Mouse (Mus musculus) lung, embryonic 15.5 days (tissue): ENCODE data around the gene Uhmk1. TPM values are rescaled to one million over a fixed set of nuclear protein-coding genes. Genes with fewer than 3 reads are reported as not detected.

Experiments
- ATAC-seq: fragments of 200-750 bp; cut with Nextera tagmentation; 2 replicates; pipeline ENCODE4 v1.8.0; 2017; ENCODE audit warnings: moderate number of reproducible peaks, borderline replicate concordance; ENCODE audit not compliant: low FRiP score, low TSS enrichment; ENCODE audit errors: extremely low read depth
- H3K27ac ChIP-seq: fragments of 300-500 bp; sonication (generic); 2 replicates; pipeline ENCODE4 v1.5.1; 2015; ENCODE audit warnings: moderate library complexity, mild to moderate bottlenecking, inconsistent platforms
- H3K27me3 ChIP-seq: fragments of 300-500 bp; sonication (generic); 2 replicates; pipeline ENCODE4 v1.6.1; 2015; ENCODE audit warnings: inconsistent platforms
- H3K36me3 ChIP-seq: fragments of 300-500 bp; sonication (generic); 2 replicates; pipeline ENCODE4 v1.6.1; 2015; ENCODE audit warnings: inconsistent platforms
- H3K4me1 ChIP-seq: fragments of 300-500 bp; sonication (generic); 2 replicates; pipeline ENCODE4 v1.6.1; 2015; ENCODE audit warnings: inconsistent platforms
- H3K4me2 ChIP-seq: fragments of 300-500 bp; sonication (generic); 2 replicates; pipeline ENCODE4 v1.6.1; 2015; ENCODE audit warnings: inconsistent platforms, mild to moderate bottlenecking, moderate library complexity
- H3K4me3 ChIP-seq: fragments of 300-500 bp; sonication (generic); 2 replicates; pipeline ENCODE4 v1.5.1; 2015; ENCODE audit warnings: mild to moderate bottlenecking, inconsistent platforms
- H3K9ac ChIP-seq: fragments of 300-500 bp; sonication (generic); 2 replicates; pipeline ENCODE4 v1.6.1; 2015; ENCODE audit warnings: inconsistent platforms
- H3K9me3 ChIP-seq: fragments of 300-500 bp; sonication (generic); 2 replicates; pipeline ENCODE4 v1.6.1; 2016; ENCODE audit warnings: inconsistent platforms
- WGBS: fragments of 180-500 bp; shearing (Covaris S2); methylation state at CpG from one replicate; pipeline ENCODE4 v1.1.7; 2015; 5-methylcytosine and 5-hydroxymethylcytosine counted together
- polyA plus RNA-seq: library from polyadenylated mRNA; unstranded; fragments of >200 nt; fragmentation: Nextera tagmentation; extraction: Ambion mirVana; gene quantifications from 2 replicates; pipeline ENCODE4 v1.2.1, GENCODE M21; 2015

Uhmk1 gene
- polyA plus RNA-seq, 1 experiment from 2014 or later = 7.2 TPM

DNA sequence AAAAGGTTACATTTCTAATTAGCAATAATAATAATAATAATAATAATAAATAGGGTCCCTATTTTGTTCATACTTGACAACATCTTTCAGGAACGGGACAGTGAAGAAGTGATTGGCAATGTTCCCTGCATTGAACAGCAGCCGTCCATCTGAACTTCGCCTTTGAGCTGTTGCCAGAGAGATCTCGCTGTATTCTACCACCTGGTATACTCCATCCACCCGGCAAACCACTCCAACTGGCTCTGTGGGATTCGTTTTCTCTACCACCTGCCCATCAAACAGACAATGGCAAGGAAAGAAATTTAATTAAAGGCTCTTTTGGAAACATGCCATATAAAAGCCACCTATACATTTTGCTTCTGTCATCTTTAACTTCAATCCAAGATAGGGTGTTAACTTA lies 64.3 kb downstream of the Uhmk1 start:
- no peak overlapping the region for H3K4me3 ChIP-seq
- 78% methylated on average over 6 of the region's 6 CpGs for WGBS
- no peak overlapping the region for H3K9ac ChIP-seq
- no peak for ATAC-seq
- H3K27ac ChIP-seq = no peak overlapping the region
- H3K36me3 ChIP-seq = peaks cover 10% of the 10 kb centered on the region
- H3K4me2 ChIP-seq = no peak overlapping the region
- no peaks in the 10 kb centered on the region for H3K9me3 ChIP-seq
- no peaks in the 10 kb centered on the region for H3K27me3 ChIP-seq
- no peaks in the 10 kb centered on the region for H3K4me1 ChIP-seq

DNA sequence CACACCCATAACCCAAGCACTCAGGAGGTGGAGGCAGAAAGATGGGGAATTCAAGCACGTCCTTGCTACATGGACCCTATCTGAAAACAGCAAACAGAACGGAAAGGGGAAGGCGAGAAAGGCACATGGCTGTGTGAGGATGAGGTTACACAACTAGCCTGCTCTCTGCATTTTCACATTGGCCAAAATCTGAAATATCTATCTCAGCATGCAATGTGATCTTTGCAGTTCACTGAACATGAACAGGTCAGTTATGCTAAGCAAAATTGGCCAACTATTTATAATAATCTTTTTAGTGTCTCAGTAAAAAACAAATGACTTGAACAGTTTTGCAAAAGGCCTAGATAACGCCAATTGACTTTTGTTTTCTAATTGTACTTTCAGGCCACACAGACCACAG lies 65.4 kb downstream of the Uhmk1 start:
- no peak overlapping the region for H3K4me3 ChIP-seq
- no peak for ATAC-seq
- peaks cover 11% of the 10 kb centered on the region for H3K36me3 ChIP-seq
- no peaks in the 10 kb centered on the region for H3K27me3 ChIP-seq
- no peak overlapping the region for H3K9ac ChIP-seq
- WGBS = 74% methylated on average over 4 of the region's 4 CpGs
- H3K27ac ChIP-seq = no peak overlapping the region
- no peaks in the 10 kb centered on the region for H3K4me1 ChIP-seq
- no peak overlapping the region for H3K4me2 ChIP-seq
- no peaks in the 10 kb centered on the region for H3K9me3 ChIP-seq

DNA sequence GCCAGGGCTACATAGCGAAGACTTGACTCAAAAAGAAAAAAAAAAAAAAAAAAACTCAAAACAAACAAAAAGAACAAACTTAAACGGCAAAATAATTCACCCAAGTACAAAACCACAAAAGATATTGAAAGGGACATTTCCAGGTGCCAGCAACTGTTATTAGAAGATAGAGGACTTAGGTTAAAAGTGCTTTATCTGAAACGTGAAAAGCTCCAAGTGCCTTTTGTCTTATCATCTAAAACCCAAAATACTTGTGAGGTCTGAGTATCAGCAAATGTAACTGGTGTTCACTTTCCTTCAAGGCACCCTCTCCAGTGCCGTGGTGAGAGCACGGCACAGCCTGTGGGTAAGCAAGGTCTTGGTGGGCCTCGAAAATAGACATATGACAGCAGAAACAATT lies 66.7 kb downstream of the Uhmk1 start:
- Histone ChIP-seq H3K27me3 (no peaks in the 10 kb centered on the region), H3K27ac (no peak overlapping the region), H3K4me2 (no peak overlapping the region), H3K9me3 (no peaks in the 10 kb centered on the region), H3K4me1 (no peaks in the 10 kb centered on the region), H3K36me3 (peaks cover 19% of the 10 kb centered on the region), H3K4me3 (no peak overlapping the region), H3K9ac (no peak overlapping the region)
- no peak for ATAC-seq
- WGBS = 81% methylated on average over 6 of the region's 6 CpGs

DNA sequence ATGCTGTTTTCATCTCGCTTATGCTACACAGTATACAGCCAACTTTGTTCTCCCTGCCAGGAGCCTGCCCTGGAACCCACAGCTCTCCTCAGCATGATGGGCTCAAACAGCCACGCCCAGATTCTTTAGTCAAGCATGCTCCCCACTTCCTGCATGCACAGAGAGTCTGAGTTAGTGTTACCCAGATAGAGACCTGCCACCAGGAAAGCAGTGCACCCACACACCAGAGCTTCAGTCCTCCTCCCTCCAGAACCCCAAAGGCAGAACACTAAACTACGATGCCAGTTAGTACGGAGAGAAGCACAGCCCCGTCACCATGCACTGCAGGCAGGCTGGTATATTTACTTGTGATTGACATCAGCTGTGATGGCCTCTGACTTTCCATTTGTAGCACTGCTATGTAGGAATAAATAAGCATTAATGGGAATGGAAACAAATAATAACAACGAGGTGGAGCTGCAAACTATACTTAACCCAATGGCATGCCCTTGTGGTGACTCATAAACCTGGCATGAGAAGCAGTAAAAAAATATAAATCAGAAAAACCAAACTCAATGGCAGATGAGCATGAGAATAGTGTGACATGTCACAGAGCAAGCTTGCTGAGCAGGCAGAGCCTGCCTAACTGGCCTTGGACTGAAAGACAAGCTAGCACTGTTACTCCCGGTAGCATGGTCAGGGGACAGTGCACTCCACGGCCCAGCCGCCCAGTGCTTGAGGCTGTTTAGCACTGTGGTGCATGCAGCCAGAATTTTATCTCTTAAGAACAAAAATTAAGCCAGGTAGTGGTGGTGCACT lies 67.3 kb downstream of the Uhmk1 start:
- WGBS = 82% methylated on average over 9 of the region's 9 CpGs
- ATAC-seq = no peak

DNA sequence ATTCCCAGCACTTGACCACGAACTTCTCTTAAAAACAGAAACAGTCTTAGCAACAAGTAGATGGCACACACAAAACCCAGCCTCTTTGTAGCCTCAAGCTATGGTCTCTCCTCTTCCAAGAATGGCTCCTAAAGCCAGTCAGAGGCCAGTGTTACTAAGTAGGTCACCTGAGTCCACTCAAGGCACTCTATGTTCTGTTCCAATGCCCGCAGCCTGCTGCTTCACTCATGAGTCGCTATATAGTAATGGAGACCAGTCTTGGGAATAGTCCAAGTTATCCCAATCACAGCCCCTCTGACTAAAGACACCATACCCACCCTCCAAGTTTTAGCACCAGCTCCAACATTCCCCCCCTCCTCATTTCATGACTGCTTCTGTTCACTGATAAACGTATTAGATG lies 69.6 kb downstream of the Uhmk1 start:
- H3K36me3 ChIP-seq = peaks cover 34% of the 10 kb centered on the region
- no peak overlapping the region for H3K9ac ChIP-seq
- 75% methylated on average over 4 of the region's 4 CpGs for whole genome bisulfite sequencing
- H3K4me1 ChIP-seq = no peaks in the 10 kb centered on the region
- no peak overlapping the region for H3K4me3 ChIP-seq
- no peaks in the 10 kb centered on the region for H3K9me3 ChIP-seq
- no peak overlapping the region for H3K4me2 ChIP-seq
- H3K27ac ChIP-seq = no peak overlapping the region
- no peak for ATAC-seq
- H3K27me3 ChIP-seq = no peaks in the 10 kb centered on the region

More for the DNA sequence above, 67.3 kb downstream of the Uhmk1 start:
- no peaks in the 10 kb centered on the region for H3K4me1 ChIP-seq
- no peaks in the 10 kb centered on the region for H3K27me3 ChIP-seq
- H3K36me3 ChIP-seq = peaks cover 26% of the 10 kb centered on the region
- H3K9me3 ChIP-seq = no peaks in the 10 kb centered on the region
- no peak overlapping the region for H3K27ac ChIP-seq
- no peak overlapping the region for H3K4me2 ChIP-seq
- no peak overlapping the region for H3K4me3 ChIP-seq
- H3K9ac ChIP-seq = no peak overlapping the region

Other genes starting within 250 kb of the Uhmk1 start
- gene Hsd17b7, start 246.2 kb downstream of the Uhmk1 start, polyA plus RNA-seq = 10.0 and 10.8 TPM in 2 replicates
- 40.9 and 43.9 TPM in 2 replicates for gene Ddr2, start 104.6 kb downstream of the Uhmk1 start, polyA plus RNA-seq
- gene Uap1, start 40.4 kb downstream of the Uhmk1 start, polyA plus RNA-seq = 53.4 and 54.8 TPM in 2 replicates
- gene Sh2d1b2, start 17.4 kb upstream of the Uhmk1 start, polyA plus RNA-seq = 0.21 TPM in 1 of 2 replicates, not detected in the other
- 0.82 and 1.00 TPM in 2 replicates for gene Sh2d1b1, start 61.9 kb upstream of the Uhmk1 start, polyA plus RNA-seq
- 3.0 TPM in 2 replicates for gene Gm7694, start 90.9 kb upstream of the Uhmk1 start, polyA plus RNA-seq
- gene Spata46, start 93.4 kb upstream of the Uhmk1 start, polyA plus RNA-seq = 0.58 and 0.74 TPM in 2 replicates